Mouse (Mus musculus) heart, embryonic 10.5 days (tissue): Measurements from ENCODE around the gene Gpr156. TPM values are rescaled to one million over a fixed set of nuclear protein-coding genes. Genes with fewer than 3 reads are reported as not detected.
"Not testable (repeated sequence)": the region's sequence is repeated elsewhere in the genome, so short reads cannot be mapped to it uniquely, and the experiment has no call there.

Experiments
- DNase-seq: peaks from one replicate; pipeline ENCODE4 v3.0.0-alpha.2; 2017; ENCODE audit warnings: low spot score
- H3K27ac ChIP-seq: fragments of 300-500 bp; sonication (generic); 2 replicates; pipeline ENCODE4 v1.5.1; 2016; ENCODE audit warnings: mild to moderate bottlenecking
- H3K27me3 ChIP-seq: fragments of 300-500 bp; sonication (generic); 2 replicates; pipeline ENCODE4 v1.6.1; 2016; ENCODE audit warnings: mild to moderate bottlenecking; ENCODE audit not compliant: poor library complexity, insufficient read depth, severe bottlenecking
- H3K36me3 ChIP-seq: fragments of 300-500 bp; sonication (generic); 2 replicates; pipeline ENCODE4 v1.6.1; 2016; ENCODE audit warnings: mild to moderate bottlenecking, moderate library complexity
- H3K4me1 ChIP-seq: fragments of 300-500 bp; sonication (generic); 2 replicates; pipeline ENCODE4 v1.6.1; 2016; ENCODE audit warnings: mild to moderate bottlenecking
- H3K4me3 ChIP-seq: fragments of 300-500 bp; sonication (generic); 2 replicates; pipeline ENCODE4 v1.5.1; 2016; ENCODE audit warnings: mild to moderate bottlenecking, moderate library complexity
- H3K9me3 ChIP-seq: fragments of 300-500 bp; sonication (generic); 2 replicates; pipeline ENCODE4 v1.6.1; 2016; ENCODE audit warnings: mild to moderate bottlenecking, moderate library complexity
- WGBS: fragments of 180-500 bp; shearing (Covaris S2); methylation state at CpG from one replicate; pipeline ENCODE4 v1.1.7; 2016; 5-methylcytosine and 5-hydroxymethylcytosine counted together
- polyA plus RNA-seq: library from polyadenylated mRNA; unstranded; fragments of >200 nt; fragmentation: Nextera tagmentation; extraction: Ambion mirVana; gene quantifications from 2 replicates; pipeline ENCODE4 v1.2.1, GENCODE M21; 2016

Gpr156 gene
- polyA plus RNA-seq, 1 experiment from 2014 or later = 0.40 TPM

DNA sequence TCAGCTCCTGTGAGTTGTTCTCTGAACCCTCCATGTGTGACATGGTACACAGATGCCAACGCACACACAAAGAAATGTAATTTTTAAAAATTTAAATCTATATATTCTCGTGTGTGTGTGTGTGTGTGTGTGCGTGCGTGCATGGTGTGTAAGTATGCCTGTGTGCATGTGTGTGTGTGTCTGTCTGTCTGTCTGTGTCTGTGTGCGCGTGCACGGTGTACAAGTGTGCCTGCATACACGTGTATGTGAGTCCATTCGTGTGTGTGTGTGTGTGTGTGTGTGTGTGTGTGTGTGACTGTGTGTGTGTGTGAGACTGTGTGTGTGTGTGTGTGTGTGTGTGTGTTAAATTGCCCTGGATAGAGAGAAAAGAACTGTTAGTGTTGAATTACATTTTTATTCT, 56.9 kb downstream of the Gpr156 start:
- DNase-seq, H3K4me3 ChIP-seq, H3K9me3 ChIP-seq, H3K27ac ChIP-seq, H3K27me3 ChIP-seq, H3K36me3 ChIP-seq: not testable (repeated sequence)
- peaks cover 15% of the 10 kb centered on the region; the same call in 1 of the 2 replicates for H3K4me1 ChIP-seq
- WGBS = 88% methylated on average over 9 of the region's 9 CpGs

DNA sequence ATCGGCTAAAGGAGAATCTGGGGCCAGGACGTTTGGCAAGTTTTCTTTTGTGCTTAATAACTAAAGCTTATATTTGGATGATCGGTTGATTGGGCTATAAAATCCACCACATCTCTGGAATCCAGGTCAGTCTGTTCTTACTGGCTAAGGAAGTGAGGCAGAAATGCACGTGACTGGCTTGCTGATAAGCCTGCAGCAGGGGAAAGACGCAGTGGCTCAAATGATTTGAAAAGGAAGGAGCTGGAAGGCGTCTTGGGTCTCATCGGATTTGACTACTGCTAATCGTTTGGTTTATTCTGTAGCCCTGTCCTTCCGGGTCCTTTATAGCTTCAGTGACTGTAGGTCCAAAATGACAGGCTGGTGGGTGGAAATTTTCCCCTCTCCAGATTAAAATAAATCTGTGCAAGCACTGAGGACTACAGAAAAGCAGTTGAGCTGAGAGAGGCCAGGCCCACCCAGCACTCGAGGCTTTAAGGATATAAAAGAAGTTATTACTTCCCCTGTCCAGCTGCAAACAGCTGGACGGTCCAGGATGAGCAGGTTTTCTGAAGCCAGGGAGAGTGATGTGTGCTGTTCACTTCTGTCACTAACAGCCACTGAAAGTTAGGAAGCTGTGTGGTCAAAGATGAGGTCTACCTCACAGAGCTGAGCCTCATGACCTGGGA, 57.7 kb downstream of the Gpr156 start:
- Histone ChIP-seq H3K36me3 (no peaks in the 10 kb centered on the region), H3K4me3 (no peak overlapping the region), H3K4me1 (peaks cover 15% of the 10 kb centered on the region; the same call in 1 of the 2 replicates), H3K9me3 (no peaks in the 10 kb centered on the region), H3K27me3 (no peaks in the 10 kb centered on the region), H3K27ac (no peak overlapping the region)
- WGBS = 51% methylated on average over 11 of the region's 11 CpGs
- no peak for DNase-seq

DNA sequence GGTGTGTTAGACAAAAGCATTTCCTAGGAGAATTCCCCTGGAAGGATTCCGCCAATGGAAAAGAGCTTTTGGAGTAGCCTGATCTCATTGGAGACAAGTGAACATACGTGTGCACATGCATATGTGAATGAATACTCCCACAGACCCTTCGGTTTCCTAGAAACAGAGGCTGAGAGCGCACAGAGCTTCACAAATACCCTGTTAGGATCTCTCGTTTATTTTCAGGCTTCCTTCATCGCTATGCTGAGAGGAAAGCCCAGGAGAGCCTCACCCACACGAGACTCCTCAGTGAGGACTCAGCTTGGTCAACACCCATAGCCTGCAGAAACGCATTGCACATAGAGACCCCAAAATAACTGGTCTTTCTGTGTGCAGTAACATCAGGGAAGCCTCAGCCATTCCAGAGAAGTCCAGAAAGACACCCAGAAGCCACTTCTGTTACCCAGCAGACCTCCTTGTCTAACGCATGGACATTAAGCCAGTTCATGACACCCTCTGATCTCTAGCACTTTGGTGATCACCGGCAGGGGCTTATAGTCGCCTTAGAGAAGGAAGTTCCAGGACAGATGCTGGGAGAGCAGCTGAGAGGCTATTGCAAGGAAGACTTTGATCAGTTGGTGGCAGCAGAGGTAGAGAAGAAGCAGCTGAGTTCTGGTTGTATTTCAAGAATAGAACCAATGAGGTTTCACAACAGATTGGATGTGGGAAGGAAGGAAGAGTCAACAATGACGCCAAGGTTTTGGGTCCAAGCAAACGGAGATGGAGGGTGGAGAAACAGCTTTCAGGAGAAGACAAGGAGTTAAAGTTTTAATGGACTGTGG, 58.4 kb downstream of the Gpr156 start:
- WGBS = 62% methylated on average over 13 of the region's 13 CpGs
- Histone ChIP-seq H3K9me3 (no peaks in the 10 kb centered on the region), H3K27me3 (no peaks in the 10 kb centered on the region), H3K36me3 (no peaks in the 10 kb centered on the region), H3K27ac (no peak overlapping the region), H3K4me3 (no peak overlapping the region), H3K4me1 (peaks cover 15% of the 10 kb centered on the region; the same call in 1 of the 2 replicates)
- no peak for DNase-seq

DNA sequence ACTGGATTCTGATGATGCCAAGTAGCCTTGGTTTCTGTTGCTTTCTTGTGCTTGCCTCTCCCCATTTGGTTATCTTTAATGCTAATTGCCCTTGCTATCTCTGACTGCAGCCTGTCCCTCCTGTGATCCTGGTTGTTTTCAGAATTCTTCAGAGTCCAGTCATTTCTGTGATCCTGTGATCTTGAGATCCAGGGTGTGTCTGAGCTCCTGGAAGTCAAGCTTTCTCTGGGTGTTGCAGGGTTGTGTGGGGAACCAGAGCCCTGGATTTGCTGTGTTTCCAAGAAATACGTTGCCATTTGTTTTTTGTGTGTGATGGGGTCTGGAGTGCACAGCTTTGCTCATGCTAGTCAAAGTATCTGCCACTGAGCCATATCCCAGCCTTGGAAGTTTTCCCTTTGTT, 65.6 kb downstream of the Gpr156 start:
- no peak overlapping the region for H3K27ac ChIP-seq
- no peaks in the 10 kb centered on the region for H3K27me3 ChIP-seq
- DNase-seq = no peak
- no peaks in the 10 kb centered on the region for H3K9me3 ChIP-seq
- H3K36me3 ChIP-seq = no peaks in the 10 kb centered on the region
- no peak overlapping the region for H3K4me3 ChIP-seq
- no peaks in the 10 kb centered on the region for H3K4me1 ChIP-seq
- WGBS = 65% methylated on average over 1 of the region's 1 CpGs

DNA sequence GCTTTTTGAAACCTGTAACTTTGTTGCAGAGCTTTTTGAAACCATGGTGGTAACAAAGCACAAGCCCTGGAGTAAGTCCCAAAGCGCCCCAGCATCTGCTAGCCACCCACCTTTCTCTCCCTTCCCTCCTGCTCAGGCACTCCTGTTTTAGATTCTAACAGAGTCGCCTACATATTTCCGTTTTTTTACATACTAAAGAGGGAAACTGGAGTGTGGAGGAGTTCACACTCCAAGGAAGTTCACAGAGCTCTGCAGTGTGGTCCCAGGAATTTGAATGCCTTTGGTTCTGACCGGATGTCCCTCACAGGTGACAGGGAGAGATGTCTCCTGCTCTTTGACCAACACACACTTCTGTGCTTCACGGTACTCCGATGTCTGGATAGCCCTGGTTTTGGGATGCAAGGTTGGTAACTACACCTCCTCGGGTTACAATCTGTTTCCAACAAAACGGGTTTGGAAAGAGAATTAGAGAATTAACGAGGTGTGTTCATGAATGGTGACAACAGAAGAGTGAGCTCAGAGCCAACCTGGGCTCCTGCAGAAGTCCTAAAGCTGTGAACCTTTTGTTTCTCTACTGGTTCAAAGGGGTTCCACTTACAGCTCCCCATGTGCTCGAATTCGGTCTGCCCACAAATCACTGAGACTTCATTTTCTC, 72.0 kb downstream of the Gpr156 start:
- Histone ChIP-seq H3K4me1 (peaks cover 29% of the 10 kb centered on the region), H3K27ac (no peak overlapping the region), H3K27me3 (no peaks in the 10 kb centered on the region), H3K4me3 (no peak overlapping the region), H3K9me3 (no peaks in the 10 kb centered on the region), H3K36me3 (no peaks in the 10 kb centered on the region)
- WGBS = 50% methylated on average over 11 of the region's 11 CpGs
- no peak for DNase-seq

DNA sequence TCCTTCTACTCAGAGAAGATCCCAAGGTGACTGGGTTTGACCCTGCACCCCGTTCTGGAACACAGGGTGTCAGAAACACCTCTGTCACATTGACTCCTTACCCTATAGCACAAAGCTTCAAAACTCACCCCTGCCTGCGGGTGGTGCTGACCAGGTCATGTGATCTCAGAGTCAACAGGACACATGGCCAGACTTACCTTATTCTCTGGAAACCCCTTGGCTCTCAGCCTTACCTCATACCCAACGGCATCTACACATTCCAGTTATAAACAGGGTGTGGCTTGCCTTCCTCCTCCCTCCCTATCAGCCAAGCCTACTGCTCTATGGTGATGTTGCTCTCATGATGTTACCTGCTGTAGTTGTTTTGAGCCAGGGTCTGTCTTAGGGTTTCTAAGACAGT, 73.5 kb downstream of the Gpr156 start:
- WGBS = 57% methylated on average over 3 of the region's 3 CpGs

DNA sequence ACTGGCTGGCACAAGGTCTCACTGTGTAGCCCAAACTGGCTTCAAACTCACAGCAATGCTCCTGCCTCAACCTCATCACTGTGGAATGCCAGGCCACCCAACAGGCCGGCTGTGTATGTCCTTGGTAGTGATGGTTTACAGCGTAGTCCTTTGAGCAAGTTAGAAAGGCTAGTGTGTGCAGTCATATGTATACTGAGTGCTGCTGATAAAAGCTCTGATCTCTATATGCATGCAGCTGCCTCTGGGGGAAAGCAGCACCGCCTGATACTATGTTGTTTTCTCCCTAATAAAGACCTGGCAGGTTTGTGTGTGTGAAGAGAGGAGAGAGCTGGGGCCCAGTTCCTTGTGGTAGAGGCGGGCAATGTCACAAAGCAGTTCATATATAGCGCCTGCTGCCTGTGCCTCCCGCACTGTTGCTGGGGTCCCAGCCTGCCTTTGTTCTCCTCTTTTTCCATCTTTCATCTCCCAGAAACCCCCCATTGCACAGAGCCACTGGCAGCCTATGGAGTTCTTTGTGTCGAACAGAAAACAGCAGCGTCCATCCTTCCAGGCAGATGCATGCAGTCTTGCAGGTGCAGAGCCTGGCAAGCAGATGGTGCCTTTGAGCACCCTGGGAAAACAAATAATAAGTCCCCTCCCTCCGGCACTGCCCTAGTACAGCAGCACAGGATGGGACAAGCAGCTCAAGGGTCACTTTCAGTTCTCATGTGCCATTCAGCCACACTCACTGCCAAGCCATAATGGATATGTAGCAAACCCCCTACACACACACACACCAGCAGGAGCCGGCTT, 74.5 kb downstream of the Gpr156 start:
- peaks cover 39% of the 10 kb centered on the region for H3K4me1 ChIP-seq
- no peak for DNase-seq
- H3K27me3 ChIP-seq = no peaks in the 10 kb centered on the region
- H3K27ac ChIP-seq = no peak overlapping the region
- no peaks in the 10 kb centered on the region for H3K9me3 ChIP-seq
- no peak overlapping the region for H3K4me3 ChIP-seq
- WGBS = 64% methylated on average over 10 of the region's 10 CpGs
- no peaks in the 10 kb centered on the region for H3K36me3 ChIP-seq

More for the DNA sequence above, 73.5 kb downstream of the Gpr156 start:
- DNase-seq = no peak
- Histone ChIP-seq H3K27me3 (no peaks in the 10 kb centered on the region), H3K4me1 (peaks cover 38% of the 10 kb centered on the region), H3K4me3 (no peak overlapping the region), H3K9me3 (no peaks in the 10 kb centered on the region), H3K36me3 (no peaks in the 10 kb centered on the region), H3K27ac (no peak overlapping the region)

DNA sequence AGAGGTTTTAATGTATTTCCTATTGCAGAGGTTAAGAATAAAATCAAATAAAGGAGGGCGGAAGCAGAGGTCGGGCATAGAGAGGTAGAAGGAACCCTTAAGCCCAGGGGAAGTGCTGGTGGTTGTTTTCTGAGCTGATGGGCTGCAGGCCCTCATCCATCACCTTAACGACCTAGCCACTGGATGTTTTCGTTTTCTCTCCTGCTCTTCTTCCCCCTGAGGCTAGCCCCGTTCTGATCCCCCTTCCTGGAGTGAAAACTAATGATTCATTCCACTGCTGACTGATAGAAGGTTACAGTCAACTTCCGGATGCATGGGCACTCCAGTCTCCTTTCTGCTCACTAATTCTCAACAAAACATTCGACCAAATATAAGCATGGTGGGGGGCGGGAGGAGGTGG, 76.5 kb downstream of the Gpr156 start:
- WGBS = 38% methylated on average over 8 of the region's 8 CpGs
- Histone ChIP-seq H3K9me3 (no peaks in the 10 kb centered on the region), H3K4me3 (no peak overlapping the region), H3K27ac (no peak overlapping the region), H3K27me3 (no peaks in the 10 kb centered on the region), H3K4me1 (peaks cover 32% of the 10 kb centered on the region), H3K36me3 (no peaks in the 10 kb centered on the region)
- DNase-seq = no peak

DNA sequence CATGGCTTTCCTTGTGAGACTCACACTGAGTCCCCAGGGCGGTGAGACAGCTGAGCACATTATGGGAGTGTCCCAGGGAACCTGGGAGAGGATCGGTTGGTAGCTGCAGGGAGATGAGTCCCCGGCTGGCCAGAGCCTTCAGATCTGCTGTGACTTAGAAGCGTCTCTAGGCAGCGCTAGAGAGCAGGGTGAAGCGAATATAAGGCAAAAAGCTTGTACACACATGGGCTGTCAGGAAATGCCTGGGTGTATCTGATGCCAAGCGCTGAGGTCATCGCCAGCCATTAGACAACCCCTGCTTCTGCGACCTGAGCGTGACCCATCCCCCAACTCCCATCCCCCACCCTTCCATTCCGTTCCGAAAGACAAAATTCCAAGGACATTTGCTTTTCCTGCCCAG, 78.4 kb downstream of the Gpr156 start:
- WGBS = 9% methylated on average over 12 of the region's 12 CpGs
- peak overlapping the region; percentile 10; the same call in 1 of the 2 replicates for H3K4me3 ChIP-seq
- DNase-seq = peak; percentile 88
- H3K27me3 ChIP-seq = no peaks in the 10 kb centered on the region
- peak overlapping the region; percentile 17; the same call in 1 of the 2 replicates for H3K27ac ChIP-seq
- H3K9me3 ChIP-seq = no peaks in the 10 kb centered on the region
- no peaks in the 10 kb centered on the region for H3K36me3 ChIP-seq
- H3K4me1 ChIP-seq = peaks cover 18% of the 10 kb centered on the region

DNA sequence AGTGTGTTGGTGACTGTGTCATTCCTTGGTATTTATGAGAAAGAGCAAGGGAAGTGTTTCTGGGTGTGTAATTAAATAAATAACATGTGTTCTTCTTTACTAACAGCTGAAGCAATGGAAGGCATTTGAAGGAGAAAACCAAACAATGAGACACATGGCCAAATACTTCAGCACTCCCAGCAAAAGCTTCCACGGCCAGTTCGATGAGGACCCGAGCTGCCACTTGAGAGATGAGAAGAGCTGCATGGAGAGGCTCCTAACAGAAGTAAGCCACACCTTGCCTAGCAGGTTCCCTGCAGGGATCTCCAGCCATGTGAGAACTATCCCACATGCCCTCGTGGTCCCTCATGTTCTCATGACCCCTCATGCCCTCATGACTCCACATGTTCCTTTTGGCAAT, 81.5 kb downstream of the Gpr156 start:
- H3K4me3 ChIP-seq = no peak overlapping the region
- DNase-seq = peak; percentile 62
- no peaks in the 10 kb centered on the region for H3K36me3 ChIP-seq
- no peaks in the 10 kb centered on the region for H3K9me3 ChIP-seq
- WGBS = 62% methylated on average over 4 of the region's 4 CpGs
- H3K27me3 ChIP-seq = no peaks in the 10 kb centered on the region
- peaks cover 15% of the 10 kb centered on the region for H3K4me1 ChIP-seq
- H3K27ac ChIP-seq = no peak overlapping the region

DNA sequence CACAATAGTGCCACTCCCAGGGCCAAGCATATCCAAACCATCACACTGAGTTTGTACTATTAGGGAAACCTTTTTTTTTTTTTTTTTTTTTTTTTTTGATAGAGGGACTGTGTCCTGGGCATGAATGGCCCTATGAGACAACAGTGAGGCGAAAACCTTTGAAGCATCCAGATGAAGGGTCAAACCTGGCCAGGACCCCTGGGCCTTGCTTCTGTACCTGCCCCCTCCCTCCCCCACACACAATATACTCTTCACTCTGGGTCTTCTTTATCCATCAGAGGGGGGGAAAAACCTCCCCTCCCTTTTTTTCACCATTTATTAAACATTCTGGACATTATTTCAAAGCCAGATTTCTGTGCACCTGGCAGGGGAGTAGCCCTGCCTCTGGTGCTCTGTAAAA, 83.5 kb downstream of the Gpr156 start:
- H3K27me3 ChIP-seq = no peaks in the 10 kb centered on the region
- H3K4me1 ChIP-seq = peaks cover 7% of the 10 kb centered on the region
- WGBS = 71% methylated on average over 1 of the region's 1 CpGs
- H3K36me3 ChIP-seq = no peaks in the 10 kb centered on the region
- H3K27ac ChIP-seq = no peak overlapping the region
- DNase-seq = peak; percentile 7
- H3K4me3 ChIP-seq = no peak overlapping the region
- H3K9me3 ChIP-seq = no peaks in the 10 kb centered on the region

DNA sequence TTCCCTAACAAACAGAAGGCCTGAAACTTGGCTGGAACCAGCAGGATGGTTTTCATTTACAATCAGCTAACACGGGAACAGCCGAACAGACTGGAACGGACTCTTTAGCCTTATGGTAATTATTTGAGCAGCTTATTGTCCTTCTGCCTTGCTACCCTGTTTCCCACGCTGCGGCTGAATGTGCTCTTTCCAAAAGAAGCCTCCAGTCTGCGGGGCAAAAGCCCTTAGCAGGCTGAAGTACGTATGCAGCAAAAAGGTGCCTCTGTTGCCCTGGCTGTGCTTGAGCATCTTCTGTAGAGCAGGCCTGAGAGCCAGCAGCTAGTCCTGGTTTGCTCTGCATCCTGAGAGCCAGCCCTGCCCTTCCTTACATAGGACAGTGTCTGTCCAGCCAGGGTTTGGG, 83.9 kb downstream of the Gpr156 start:
- Histone ChIP-seq H3K4me1 (peaks cover 7% of the 10 kb centered on the region), H3K27me3 (no peaks in the 10 kb centered on the region), H3K9me3 (no peaks in the 10 kb centered on the region), H3K36me3 (no peaks in the 10 kb centered on the region), H3K27ac (no peak overlapping the region), H3K4me3 (no peak overlapping the region)
- peak; percentile 52 for DNase-seq
- 78% methylated on average over 7 of the region's 7 CpGs for WGBS
